Mouse (Mus musculus) liver, postnatal 0 days (tissue): ENCODE measurements around the gene Capn10.

ENCODE experiments used
- CTCF ChIP-seq: sonication (generic); IDR thresholded peaks from 2 replicates; pipeline ENCODE4 v1.5.1; 2016; ENCODE audit warnings: antibody characterized with exemption, low read depth
- EP300 ChIP-seq: IDR thresholded peaks from 2 replicates; pipeline ENCODE4 v1.6.1; 2016; ENCODE audit warnings: antibody characterized with exemption, low read depth, mild to moderate bottlenecking

GRCm38 (mm10) chr1:92906779-92907631, 27.2 kb upstream of the Capn10 start, which contains the start of gene Dusp28:
- TF ChIP-seq CTCF (peak; percentile 80), EP300 (no peak; the same call in 1 of the 2 replicates)
